Mouse (Mus musculus) spleen, adult 10 weeks (tissue): ENCODE data around the gene Krtap1-3. TPM values are rescaled to one million over a fixed set of nuclear protein-coding genes. Genes with fewer than 3 reads are reported as not detected.

Experiments
- polyA plus RNA-seq: library from polyadenylated mRNA; stranded (reverse); fragments of 350-450 nt; fragmentation: Illumina TruSeq; extraction: RNeasy Lipid Tissue Mini Kit (QIAGEN cat#74804); gene quantifications from one replicate; pipeline ENCODE4 v1.2.3, GENCODE M21; 2015; ENCODE audit warnings: low replicate concordance; ENCODE audit not compliant: insufficient read depth

Krtap1-3 gene
- not detected for polyA plus RNA-seq

GRCm38 (mm10) chr11:99590981-99591380, at the start of gene Krtap1-3:
Krtap1-3 (minus strand) TSS chr11:99591339.

GRCm38 (mm10) chr11:99634653-99635134, 43.6 kb upstream of the Krtap1-3 start, which contains the start of gene Krtap4-2:
Krtap4-2 (minus strand) TSS chr11:99635084.

GRCm38 (mm10) chr11:99628138-99628537, 37.0 kb upstream of the Krtap1-3 start, which contains the start of gene Krtap4-1:
Krtap4-1 (minus strand) TSS chr11:99628238.

GRCm38 (mm10) chr11:99620335-99620734, 29.2 kb upstream of the Krtap1-3 start, which contains the start of gene Gm11562:
Gm11562 (minus strand) TSS chr11:99620435.

GRCm38 (mm10) chr11:99614796-99615363, 23.7 kb upstream of the Krtap1-3 start, which contains the start of gene Krtap2-4:
Krtap2-4 (minus strand) TSS chr11:99614846.

GRCm38 (mm10) chr11:99610089-99610488, 18.9 kb upstream of the Krtap1-3 start, which contains the start of gene Gm11937:
Gm11937 (minus strand) TSS chr11:99610189.

GRCm38 (mm10) chr11:99603208-99603607, 12.1 kb upstream of the Krtap1-3 start, which contains the start of gene Gm11938:
Gm11938 (minus strand) TSS chr11:99603308.

GRCm38 (mm10) chr11:99597742-99598141, 6.6 kb upstream of the Krtap1-3 start, which contains the start of gene Krtap9-3:
Krtap9-3 (minus strand) TSS chr11:99598105.

GRCm38 (mm10) chr11:99583245-99583704, 7.9 kb downstream of the Krtap1-3 start, which contains the start of gene Krtap1-4:
Krtap1-4 (minus strand) TSS chr11:99583654.

GRCm38 (mm10) chr11:99580636-99581035, 10.5 kb downstream of the Krtap1-3 start, which contains the start of gene Krtap1-5:
Krtap1-5 (minus strand) TSS chr11:99581016.

GRCm38 (mm10) chr11:99566530-99566929, 24.6 kb downstream of the Krtap1-3 start, which contains the start of gene Krtap3-1:
Krtap3-1 (minus strand) TSS chr11:99566630.

GRCm38 (mm10) chr11:99559366-99559765, 31.8 kb downstream of the Krtap1-3 start, which contains the start of gene Gm11939:
Gm11939 (minus strand) TSS chr11:99559466.

GRCm38 (mm10) chr11:99556753-99557152, 34.4 kb downstream of the Krtap1-3 start, which contains the start of gene Krtap3-2:
Krtap3-2 (minus strand) TSS chr11:99556853.

GRCm38 (mm10) chr11:99550765-99551164, 40.4 kb downstream of the Krtap1-3 start, which contains the start of gene Krtap3-3:
Krtap3-3 (minus strand) TSS chr11:99550865.

Other genes with a start within 250 kb of the Krtap1-3 start
- gene Krt27, start 240.2 kb downstream of the Krtap1-3 start, polyA plus RNA-seq: not detected
- not detected for gene Krt28, start 216.4 kb downstream of the Krtap1-3 start, polyA plus RNA-seq
- 6.0 TPM for gene Krt10, start 202.0 kb downstream of the Krtap1-3 start, polyA plus RNA-seq
- not detected for gene Krt12, start 169.1 kb downstream of the Krtap1-3 start, polyA plus RNA-seq
- gene Krt20, start 153.2 kb downstream of the Krtap1-3 start, polyA plus RNA-seq: 1.9 TPM
- not detected for gene Krt23, start 98.2 kb downstream of the Krtap1-3 start, polyA plus RNA-seq
- gene Krt39, start 70.0 kb downstream of the Krtap1-3 start, polyA plus RNA-seq: not detected
- not detected for gene Krt40, start 48.2 kb downstream of the Krtap1-3 start, polyA plus RNA-seq
- gene Krtap3-3, start 40.5 kb downstream of the Krtap1-3 start, polyA plus RNA-seq: not detected
- not detected for gene Krtap3-2, start 34.5 kb downstream of the Krtap1-3 start, polyA plus RNA-seq
- not detected for gene Gm11939, start 31.9 kb downstream of the Krtap1-3 start, polyA plus RNA-seq
- not detected for gene Krtap3-1, start 24.7 kb downstream of the Krtap1-3 start, polyA plus RNA-seq
- not detected for gene Krtap1-5, start 10.3 kb downstream of the Krtap1-3 start, polyA plus RNA-seq
- not detected for gene Krtap1-4, start 7.7 kb downstream of the Krtap1-3 start, polyA plus RNA-seq
- not detected for gene Krtap9-3, start 6.8 kb upstream of the Krtap1-3 start, polyA plus RNA-seq
- not detected for gene Gm11938, start 12.0 kb upstream of the Krtap1-3 start, polyA plus RNA-seq
- not detected for gene Gm11937, start 18.9 kb upstream of the Krtap1-3 start, polyA plus RNA-seq
- not detected for gene Krtap2-4, start 23.5 kb upstream of the Krtap1-3 start, polyA plus RNA-seq
- gene Gm11562, start 29.1 kb upstream of the Krtap1-3 start, polyA plus RNA-seq: not detected
- not detected for gene Krtap4-1, start 36.9 kb upstream of the Krtap1-3 start, polyA plus RNA-seq
- gene Krtap4-2, start 43.7 kb upstream of the Krtap1-3 start, polyA plus RNA-seq: not detected
- not detected for gene Krtap4-7, start 52.8 kb upstream of the Krtap1-3 start, polyA plus RNA-seq
- not detected for gene Gm11555, start 58.9 kb upstream of the Krtap1-3 start, polyA plus RNA-seq
- not detected for gene Gm11563, start 67.6 kb upstream of the Krtap1-3 start, polyA plus RNA-seq
- gene Krtap4-6, start 74.6 kb upstream of the Krtap1-3 start, polyA plus RNA-seq: not detected
- gene Gm14190, start 99.4 kb upstream of the Krtap1-3 start, polyA plus RNA-seq: not detected
- not detected for gene Gm14180, start 143.0 kb upstream of the Krtap1-3 start, polyA plus RNA-seq
- not detected for gene Gm11595, start 181.6 kb upstream of the Krtap1-3 start, polyA plus RNA-seq
- not detected for gene Krtap4-8, start 189.4 kb upstream of the Krtap1-3 start, polyA plus RNA-seq
- not detected for gene Krtap4-9, start 193.9 kb upstream of the Krtap1-3 start, polyA plus RNA-seq
- not detected for gene Gm11596, start 202.1 kb upstream of the Krtap1-3 start, polyA plus RNA-seq
- gene Gm11569, start 207.6 kb upstream of the Krtap1-3 start, polyA plus RNA-seq: not detected
- gene Gm11554, start 213.1 kb upstream of the Krtap1-3 start, polyA plus RNA-seq: not detected
- gene Krtap4-13, start 218.6 kb upstream of the Krtap1-3 start, polyA plus RNA-seq: not detected
- gene Gm11564, start 224.3 kb upstream of the Krtap1-3 start, polyA plus RNA-seq: not detected
- gene 2300003K06Rik, start 246.7 kb upstream of the Krtap1-3 start, polyA plus RNA-seq: not detected